Mouse (Mus musculus): ENCODE results near the gene Usp32. TPM values are rescaled to one million over a fixed set of nuclear protein-coding genes. Genes with fewer than 3 reads are reported as not detected.

The Usp32 gene
- polyA plus RNA-seq, 1 experiment, result 6.8 TPM

GRCm38 (mm10) chr11:84979351-84979750 is 160.6 kb downstream of the Usp32 start:
- DNase-seq (ENCODE audit: low read depth), result no peak

- no peak for DNase-seq (ENCODE audit: low read depth)
Measured at GRCm38 (mm10) chr11:84978113-84978512, 161.8 kb downstream of the Usp32 start.

- no peak for DNase-seq (ENCODE audit: low read depth)
Measured at GRCm38 (mm10) chr11:84977385-84977952, 162.5 kb downstream of the Usp32 start.

- DNase-seq (ENCODE audit: low read depth), result no peak
Measured at GRCm38 (mm10) chr11:84976706-84977105, 163.3 kb downstream of the Usp32 start.

GRCm38 (mm10) chr11:84974582-84974981 is 165.4 kb downstream of the Usp32 start:
- no peak for DNase-seq (ENCODE audit: low read depth)

- no peak for DNase-seq (ENCODE audit: low read depth)
Measured at GRCm38 (mm10) chr11:84973661-84974060, 166.3 kb downstream of the Usp32 start.

GRCm38 (mm10) chr11:84972067-84972466 is 167.9 kb downstream of the Usp32 start:
- no peak for DNase-seq (ENCODE audit: low read depth)

- no peak for DNase-seq (ENCODE audit: low read depth)
Measured at GRCm38 (mm10) chr11:84968775-84969174, 171.2 kb downstream of the Usp32 start.

- no peak for DNase-seq (ENCODE audit: low read depth)
Measured at GRCm38 (mm10) chr11:84968309-84968708, 171.7 kb downstream of the Usp32 start.

GRCm38 (mm10) chr11:84967113-84967512 is 172.8 kb downstream of the Usp32 start:
- no peak for DNase-seq (ENCODE audit: low read depth)

- DNase-seq (ENCODE audit: low read depth), result no peak
Measured at GRCm38 (mm10) chr11:84966696-84967095, 173.3 kb downstream of the Usp32 start.

- no peak for DNase-seq (ENCODE audit: low read depth)
Measured at GRCm38 (mm10) chr11:84963556-84963955, 176.4 kb downstream of the Usp32 start.

GRCm38 (mm10) chr11:84962536-84962935 is 177.4 kb downstream of the Usp32 start:
- DNase-seq (ENCODE audit: low read depth), result no peak

- no peak for DNase-seq (ENCODE audit: low read depth)
Measured at GRCm38 (mm10) chr11:84961571-84961970, 178.4 kb downstream of the Usp32 start.

- DNase-seq (ENCODE audit: low read depth), result no peak
Measured at GRCm38 (mm10) chr11:84960780-84961179, 179.2 kb downstream of the Usp32 start.

- no peak for DNase-seq (ENCODE audit: low read depth)
Measured at GRCm38 (mm10) chr11:84960291-84960690, 179.7 kb downstream of the Usp32 start.

- no peak for DNase-seq (ENCODE audit: low read depth)
Measured at GRCm38 (mm10) chr11:84959701-84960181, 180.2 kb downstream of the Usp32 start.

- no peak for DNase-seq (ENCODE audit: low read depth)
Measured at GRCm38 (mm10) chr11:84959181-84959580, 180.8 kb downstream of the Usp32 start.

- DNase-seq (ENCODE audit: low read depth), result no peak
Measured at GRCm38 (mm10) chr11:84958271-84958630, 181.7 kb downstream of the Usp32 start.

GRCm38 (mm10) chr11:84957591-84958270 is 182.2 kb downstream of the Usp32 start, which contains the start of gene Car4:
Gene Car4 (plus strand): TSS chr11:84957786.
- no peak for DNase-seq (ENCODE audit: low read depth)

GRCm38 (mm10) chr11:84957171-84957570 is 182.8 kb downstream of the Usp32 start:
- no peak for DNase-seq (ENCODE audit: low read depth)

GRCm38 (mm10) chr11:84956400-84956799 is 183.6 kb downstream of the Usp32 start:
- DNase-seq (ENCODE audit: low read depth), result no peak

GRCm38 (mm10) chr11:84952611-84953010 is 187.3 kb downstream of the Usp32 start:
- DNase-seq (ENCODE audit: low read depth), result no peak

- no peak for DNase-seq (ENCODE audit: low read depth)
Measured at GRCm38 (mm10) chr11:84948526-84948925, 191.4 kb downstream of the Usp32 start.
